Mouse (Mus musculus): ENCODE measurements at regions not wholly inside any gene's neighbourhood (a gene's known extent, or its start where the extent isn't known, plus 50 kb on each side); places are given as distances from the start of the nearest gene placed in this dataset.

GRCm38 (mm10) chr3:115655020-115655419, 59.9 kb downstream of the S1pr1 start:
- ATAC-seq (ENCODE audit: extremely low read depth, insufficient number of reproducible peaks, low FRiP score, poor library complexity, severe bottlenecking), result no peak

DNA sequence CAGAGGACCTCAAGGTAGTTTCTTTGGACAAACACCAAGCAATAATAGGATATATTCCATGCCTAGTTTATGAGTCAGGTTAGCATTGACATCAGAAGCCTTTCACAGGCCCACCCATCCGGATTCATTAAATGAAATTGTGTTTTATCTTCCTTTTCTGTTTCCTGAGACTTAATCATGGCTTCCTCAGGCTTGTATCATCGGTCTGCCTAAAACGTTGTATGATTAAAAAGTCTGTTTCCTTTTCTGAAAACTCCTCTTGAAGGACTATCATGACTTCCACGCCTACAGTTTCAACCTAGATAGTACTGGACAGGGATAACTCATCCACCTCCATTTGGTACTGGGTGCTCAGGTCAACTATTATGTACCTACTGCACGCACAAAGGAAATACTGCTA, 62.6 kb downstream of the S1pr1 start:
- ATAC-seq (ENCODE audit: extremely low read depth, insufficient number of reproducible peaks, low FRiP score, poor library complexity, severe bottlenecking), result no peak

DNA sequence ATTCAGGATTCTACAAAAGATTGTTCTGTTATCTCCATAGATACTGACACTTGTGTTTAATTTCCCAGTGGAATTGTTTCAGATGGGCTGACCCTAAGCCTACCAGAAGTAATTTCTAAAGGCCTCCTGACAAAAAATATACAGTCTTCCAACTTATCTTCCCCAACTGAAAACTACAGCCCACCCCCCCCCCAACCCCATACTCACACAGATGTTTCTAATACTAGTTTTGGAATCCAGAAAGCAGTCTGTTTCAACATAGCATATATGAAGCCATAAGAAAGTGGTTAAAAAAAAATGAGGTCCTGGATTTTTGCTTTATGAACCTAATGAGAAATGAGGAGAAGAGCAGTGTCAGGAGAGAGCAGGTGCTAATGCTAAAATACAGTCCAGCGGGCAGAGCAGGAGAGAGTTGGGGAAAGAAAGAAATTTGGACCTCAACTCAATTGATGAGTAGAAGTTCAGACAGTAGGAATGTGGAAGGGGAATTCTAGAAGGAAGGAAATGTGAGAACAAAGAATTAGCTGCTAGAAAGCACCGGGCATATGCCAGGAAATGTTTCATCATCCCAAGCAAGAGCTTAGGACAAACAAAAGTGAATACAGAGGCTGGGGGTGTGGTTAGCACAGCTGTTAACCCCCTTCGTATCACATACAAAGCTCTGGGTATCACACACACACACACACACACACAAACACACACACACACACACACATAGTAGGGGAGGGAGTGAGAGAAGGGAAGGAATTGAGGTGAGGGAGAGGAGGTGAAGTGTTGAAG, 65.3 kb downstream of the S1pr1 start:
- ATAC-seq (ENCODE audit: extremely low read depth, insufficient number of reproducible peaks, low FRiP score, poor library complexity, severe bottlenecking), result no peak

GRCm38 (mm10) chr3:115646993-115647392, 67.9 kb downstream of the S1pr1 start:
- ATAC-seq (ENCODE audit: extremely low read depth, insufficient number of reproducible peaks, low FRiP score, poor library complexity, severe bottlenecking), result no peak

- peak; percentile 69 for ATAC-seq (ENCODE audit: extremely low read depth, insufficient number of reproducible peaks, low FRiP score, poor library complexity, severe bottlenecking)
Observed at GRCm38 (mm10) chr3:115644307-115644706, 70.6 kb downstream of the S1pr1 start.

DNA sequence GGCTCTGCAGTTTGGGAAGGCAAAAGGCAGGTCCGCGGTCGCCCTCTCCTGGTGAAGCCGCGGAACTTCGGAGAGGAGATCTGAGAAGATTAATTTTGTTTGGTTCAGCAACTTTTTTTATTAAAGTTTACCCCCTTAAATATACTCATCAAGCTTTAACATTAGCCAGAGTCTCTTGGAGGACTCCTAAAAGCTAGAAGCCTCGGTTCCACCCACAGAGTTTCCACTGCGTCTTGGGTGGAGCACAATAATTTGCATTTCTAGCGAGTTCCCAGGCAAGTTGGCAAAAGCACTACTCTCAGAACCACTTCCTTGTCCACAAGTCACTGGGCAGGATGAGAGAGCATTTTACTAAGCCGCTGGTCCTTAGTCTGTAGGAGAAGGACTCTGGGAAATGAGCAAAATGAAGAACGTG, 72.0 kb downstream of the S1pr1 start:
- ATAC-seq (ENCODE audit: extremely low read depth, insufficient number of reproducible peaks, low FRiP score, poor library complexity, severe bottlenecking), result peak; percentile 73

- ATAC-seq (ENCODE audit: extremely low read depth, insufficient number of reproducible peaks, low FRiP score, poor library complexity, severe bottlenecking), result no peak
Observed at GRCm38 (mm10) chr3:115642001-115642845, 72.6 kb downstream of the S1pr1 start.

- ATAC-seq (ENCODE audit: extremely low read depth, insufficient number of reproducible peaks, low FRiP score, poor library complexity, severe bottlenecking), result no peak
Observed at GRCm38 (mm10) chr3:115641411-115641810, 73.5 kb downstream of the S1pr1 start.

- no peak for ATAC-seq (ENCODE audit: extremely low read depth, insufficient number of reproducible peaks, low FRiP score, poor library complexity, severe bottlenecking)
Observed at GRCm38 (mm10) chr3:115635487-115635886, 79.4 kb downstream of the S1pr1 start.

- ATAC-seq (ENCODE audit: extremely low read depth, insufficient number of reproducible peaks, low FRiP score, poor library complexity, severe bottlenecking), result no peak
Observed at GRCm38 (mm10) chr3:115635081-115635480, 79.8 kb downstream of the S1pr1 start.

GRCm38 (mm10) chr3:115632417-115632743, 82.5 kb downstream of the S1pr1 start:
- no peak for ATAC-seq (ENCODE audit: extremely low read depth, insufficient number of reproducible peaks, low FRiP score, poor library complexity, severe bottlenecking)

- no peak for ATAC-seq (ENCODE audit: extremely low read depth, insufficient number of reproducible peaks, low FRiP score, poor library complexity, severe bottlenecking)
Observed at GRCm38 (mm10) chr3:115631573-115632416, 83.1 kb downstream of the S1pr1 start.

GRCm38 (mm10) chr3:115622920-115623319, 92.0 kb downstream of the S1pr1 start:
- no peak for ATAC-seq (ENCODE audit: extremely low read depth, insufficient number of reproducible peaks, low FRiP score, poor library complexity, severe bottlenecking)

DNA sequence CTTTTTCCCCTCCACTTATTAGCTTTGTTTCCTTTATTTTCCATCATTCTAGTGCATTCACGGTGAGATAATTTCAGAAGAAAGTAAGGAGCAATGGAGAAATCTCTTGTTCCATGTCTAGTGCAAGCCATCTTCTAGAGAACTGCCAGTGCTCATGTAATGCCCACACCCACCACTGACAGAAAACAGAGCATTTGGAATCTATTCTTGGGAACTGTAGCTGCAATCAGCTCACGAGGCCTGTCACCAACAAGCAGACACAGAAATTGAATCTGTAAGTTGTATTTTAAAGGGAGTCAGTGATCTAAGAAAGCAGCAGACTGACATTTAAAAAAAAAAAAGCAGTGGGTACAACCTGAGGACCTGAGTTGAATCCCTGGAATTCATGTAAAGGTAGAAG, 92.6 kb downstream of the S1pr1 start:
- no peak for ATAC-seq (ENCODE audit: extremely low read depth, insufficient number of reproducible peaks, low FRiP score, poor library complexity, severe bottlenecking)

GRCm38 (mm10) chr3:115619970-115620369, 94.9 kb downstream of the S1pr1 start:
- no peak for ATAC-seq (ENCODE audit: extremely low read depth, insufficient number of reproducible peaks, low FRiP score, poor library complexity, severe bottlenecking)

GRCm38 (mm10) chr3:115615994-115616598, 98.8 kb downstream of the S1pr1 start:
- ATAC-seq (ENCODE audit: extremely low read depth, insufficient number of reproducible peaks, low FRiP score, poor library complexity, severe bottlenecking), result peak; percentile 44; the same call in 1 of the 2 replicates

- ATAC-seq (ENCODE audit: extremely low read depth, insufficient number of reproducible peaks, low FRiP score, poor library complexity, severe bottlenecking), result no peak
Observed at GRCm38 (mm10) chr3:115612859-115613258, 102.0 kb downstream of the S1pr1 start.

- ATAC-seq (ENCODE audit: extremely low read depth, insufficient number of reproducible peaks, low FRiP score, poor library complexity, severe bottlenecking), result no peak
Observed at GRCm38 (mm10) chr3:115608087-115608486, 106.8 kb downstream of the S1pr1 start.

DNA sequence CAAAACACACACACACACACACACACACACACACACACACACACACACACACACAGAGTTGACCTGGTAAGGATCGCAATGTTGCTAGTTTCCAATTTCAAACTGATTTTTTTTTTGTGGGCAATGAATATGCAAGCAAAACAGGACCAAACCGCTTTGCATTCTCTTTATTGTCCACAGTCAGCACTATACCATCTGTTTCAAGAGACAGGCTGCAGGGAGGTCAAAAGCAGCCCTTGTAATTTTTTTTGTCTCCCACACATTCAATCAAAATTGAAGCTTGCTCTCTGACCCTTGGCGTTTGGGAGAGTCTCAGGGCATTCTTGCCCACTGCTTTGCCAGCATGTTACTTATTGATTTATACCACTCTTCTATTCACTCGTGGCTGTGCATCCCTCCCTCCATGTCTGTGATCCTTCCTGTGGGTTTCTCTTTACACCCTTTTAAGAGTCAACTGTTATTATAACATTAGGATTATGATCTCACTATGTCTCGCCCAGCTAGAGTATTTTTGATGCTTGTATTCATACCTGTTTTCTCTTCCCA, 110.1 kb downstream of the S1pr1 start:
- ATAC-seq (ENCODE audit: extremely low read depth, insufficient number of reproducible peaks, low FRiP score, poor library complexity, severe bottlenecking), result no peak

Measured in neutrophil, adult 5-6 weeks (primary cell).